Mouse (Mus musculus) forebrain, postnatal 0 days (tissue): ENCODE results near the gene Pitx2. TPM values are rescaled to one million over a fixed set of nuclear protein-coding genes. Genes with fewer than 3 reads are reported as not detected.

Experiments
- ATAC-seq: fragments of 200-750 bp; cut with Nextera tagmentation; 2 replicates; pipeline ENCODE4 v1.8.0; 2017; ENCODE audit warnings: mild to moderate bottlenecking, moderate library complexity
- DNase-seq: peaks from one replicate; pipeline ENCODE4 v3.0.0-alpha.2; 2015
- H3K27ac ChIP-seq: fragments of 300-500 bp; sonication (generic); 2 replicates; pipeline ENCODE4 v1.5.1; 2014; ENCODE audit warnings: low read depth, mild to moderate bottlenecking, antibody characterized with exemption, low read length, moderate library complexity, mixed read lengths
- H3K27me3 ChIP-seq: fragments of 300-500 bp; sonication (generic); 2 replicates; pipeline ENCODE4 v1.6.1; 2014; ENCODE audit warnings: mild to moderate bottlenecking, low read length, mixed read lengths; ENCODE audit not compliant: insufficient read depth
- H3K36me3 ChIP-seq: fragments of 300-500 bp; sonication (generic); 2 replicates; pipeline ENCODE4 v1.6.1; 2014; ENCODE audit warnings: mild to moderate bottlenecking, moderate library complexity; ENCODE audit not compliant: insufficient read depth
- H3K4me1 ChIP-seq: fragments of 300-500 bp; sonication (generic); 2 replicates; pipeline ENCODE4 v1.6.1; 2014; ENCODE audit warnings: antibody characterized with exemption; ENCODE audit not compliant: insufficient read depth
- H3K4me2 ChIP-seq: fragments of 300-500 bp; sonication (generic); 2 replicates; pipeline ENCODE4 v1.6.1; 2014; ENCODE audit warnings: low read depth, mild to moderate bottlenecking, moderate library complexity
- H3K4me3 ChIP-seq: fragments of 300-500 bp; sonication (generic); 2 replicates; pipeline ENCODE4 v1.5.1; 2014; ENCODE audit warnings: low read depth, low read length, mixed read lengths
- H3K9ac ChIP-seq: fragments of 300-500 bp; sonication (generic); 2 replicates; pipeline ENCODE4 v1.6.1; 2014; ENCODE audit warnings: mild to moderate bottlenecking
- H3K9me3 ChIP-seq: fragments of 300-500 bp; sonication (generic); 2 replicates; pipeline ENCODE4 v1.6.1; 2016; ENCODE audit warnings: low read length
- CTCF ChIP-seq: sonication (generic); IDR thresholded peaks from 2 replicates; pipeline ENCODE4 v1.5.1; 2016; ENCODE audit warnings: antibody characterized with exemption, control low read depth, low read depth
- WGBS: fragments of 180-500 bp; shearing (Covaris S2); extraction: QIAGEN DNeasy Blood & Tissue Kit; methylation state at CpG from one replicate; pipeline ENCODE4 v1.1.7; 2014; 5-methylcytosine and 5-hydroxymethylcytosine counted together
- polyA plus RNA-seq: library from polyadenylated mRNA; unstranded; fragments of >200 nt; fragmentation: Nextera tagmentation; extraction: Ambion mirVana; gene quantifications from 2 replicates; pipeline ENCODE4 v1.2.1, GENCODE M21; 2015
- total RNA-seq: library from RNA; depleted of rRNA; stranded (reverse); fragments of >200 nt; gene quantifications from 2 replicates; pipeline ENCODE4 v1.2.3, GENCODE M21; 2014

Gene Pitx2
- total and polyA plus RNA-seq, 2 experiments from 2014 or later: 7.2 to 10.5 TPM

DNA sequence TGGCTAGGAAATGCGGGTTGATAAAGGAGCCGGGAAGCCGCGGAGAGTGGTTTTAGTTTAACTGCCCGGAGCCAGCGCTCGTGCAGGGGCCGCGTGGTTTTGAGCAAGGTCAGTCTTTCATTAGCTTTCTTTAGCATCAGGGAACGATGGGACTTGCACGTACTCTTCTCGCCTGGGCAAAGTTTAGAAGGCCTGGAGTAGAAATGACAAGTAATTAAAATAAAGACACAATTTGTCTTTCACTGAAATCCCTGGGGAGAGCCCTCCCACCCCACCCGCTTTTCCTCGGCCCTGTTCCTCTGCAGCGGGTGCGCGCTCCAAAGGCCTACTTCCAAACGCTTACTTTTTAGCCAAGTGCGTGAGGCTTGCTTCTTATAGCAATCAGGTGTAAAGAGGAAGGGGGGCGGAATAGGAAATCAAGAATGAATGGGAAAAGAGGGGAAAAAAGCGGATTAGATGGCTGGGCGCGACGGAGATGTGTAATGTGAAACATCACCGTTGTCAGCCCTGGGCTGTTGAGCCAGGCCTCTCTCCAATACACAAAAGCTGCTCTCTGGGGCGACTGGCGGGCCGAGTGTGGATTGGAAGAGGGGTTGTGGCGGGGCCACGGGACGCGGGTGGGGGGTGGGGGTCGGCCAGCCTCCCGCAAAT is 17.4 kb downstream of the Pitx2 start:
- no peak for TF ChIP-seq CTCF
- ATAC-seq (no peak), DNase-seq (peak; percentile 64)
- H3K4me3 ChIP-seq: no peak overlapping the region
- H3K4me1 ChIP-seq: peaks cover 3% of the 10 kb centered on the region; the same call in 1 of the 2 replicates
- H3K4me2 ChIP-seq: no peak overlapping the region
- H3K9ac ChIP-seq: no peak overlapping the region
- H3K27ac ChIP-seq: no peak overlapping the region
- H3K9me3 ChIP-seq: no peaks in the 10 kb centered on the region
- H3K27me3 ChIP-seq: peaks cover 73% of the 10 kb centered on the region
- WGBS: under 1% methylated on average over 34 of the region's 34 CpGs
- no peaks in the 10 kb centered on the region for H3K36me3 ChIP-seq

DNA sequence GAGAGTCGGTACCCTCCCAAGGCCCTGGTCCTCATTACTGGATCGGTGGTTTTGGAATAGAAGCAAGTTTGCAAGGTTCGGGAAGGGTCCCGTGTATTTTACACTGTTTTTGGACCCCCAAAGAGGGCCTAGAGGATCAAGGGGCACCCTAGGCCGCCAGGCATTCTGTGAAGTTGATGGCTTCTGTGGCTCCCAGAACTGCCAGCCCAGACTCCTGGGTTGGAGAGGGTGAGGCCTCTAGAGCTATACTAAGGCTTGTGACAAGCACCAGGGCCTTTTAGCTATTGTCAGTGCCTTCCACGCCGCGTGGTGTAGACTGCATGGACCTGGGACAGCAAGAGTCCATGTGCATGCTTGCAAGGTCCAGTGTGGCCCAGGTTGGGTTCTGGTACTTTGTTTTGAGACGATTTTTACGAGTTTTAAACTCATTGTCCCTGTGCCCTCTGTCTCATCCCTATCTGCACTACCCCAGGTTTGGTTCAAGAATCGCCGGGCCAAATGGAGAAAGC is 18.2 kb downstream of the Pitx2 start:
- Histone ChIP-seq H3K4me2 (no peak overlapping the region), H3K36me3 (no peaks in the 10 kb centered on the region)

DNA sequence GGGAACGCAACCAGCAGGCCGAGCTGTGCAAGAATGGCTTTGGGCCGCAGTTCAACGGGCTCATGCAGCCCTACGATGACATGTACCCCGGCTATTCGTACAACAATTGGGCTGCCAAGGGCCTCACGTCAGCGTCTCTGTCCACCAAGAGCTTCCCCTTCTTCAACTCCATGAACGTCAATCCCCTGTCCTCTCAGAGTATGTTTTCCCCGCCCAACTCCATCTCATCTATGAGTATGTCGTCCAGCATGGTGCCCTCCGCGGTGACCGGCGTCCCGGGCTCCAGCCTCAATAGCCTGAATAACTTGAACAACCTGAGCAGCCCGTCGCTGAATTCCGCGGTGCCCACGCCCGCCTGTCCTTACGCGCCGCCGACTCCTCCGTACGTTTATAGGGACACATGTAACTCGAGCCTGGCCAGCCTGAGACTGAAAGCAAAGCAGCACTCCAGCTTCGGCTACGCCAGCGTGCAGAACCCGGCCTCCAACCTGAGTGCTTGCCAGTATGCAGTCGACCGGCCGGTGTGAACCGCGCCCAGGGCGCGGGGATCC is 18.8 kb downstream of the Pitx2 start:
- ATAC-seq: no peak
- H3K4me3 ChIP-seq: no peak overlapping the region
- H3K4me1 ChIP-seq: peaks cover 3% of the 10 kb centered on the region; the same call in 1 of the 2 replicates
- H3K9me3 ChIP-seq: no peaks in the 10 kb centered on the region
- H3K27ac ChIP-seq: no peak overlapping the region
- H3K27me3 ChIP-seq: peaks cover 73% of the 10 kb centered on the region
- H3K9ac ChIP-seq: no peak overlapping the region
- no peaks in the 10 kb centered on the region for H3K36me3 ChIP-seq
- 2% methylated on average over 41 of the region's 41 CpGs for WGBS
- no peak for TF ChIP-seq CTCF
- no peak overlapping the region for H3K4me2 ChIP-seq
- DNase-seq: peak; percentile 26

More for the DNA sequence above, 18.2 kb downstream of the Pitx2 start:
- Histone ChIP-seq H3K4me1 (peaks cover 3% of the 10 kb centered on the region; the same call in 1 of the 2 replicates), H3K9ac (no peak overlapping the region), H3K27me3 (peaks cover 73% of the 10 kb centered on the region), H3K9me3 (no peaks in the 10 kb centered on the region), H3K4me3 (no peak overlapping the region), H3K27ac (no peak overlapping the region)
- peak; percentile 32 for DNase-seq
- no peak for TF ChIP-seq CTCF
- no peak for ATAC-seq
- WGBS: 1% methylated on average over 12 of the region's 12 CpGs

DNA sequence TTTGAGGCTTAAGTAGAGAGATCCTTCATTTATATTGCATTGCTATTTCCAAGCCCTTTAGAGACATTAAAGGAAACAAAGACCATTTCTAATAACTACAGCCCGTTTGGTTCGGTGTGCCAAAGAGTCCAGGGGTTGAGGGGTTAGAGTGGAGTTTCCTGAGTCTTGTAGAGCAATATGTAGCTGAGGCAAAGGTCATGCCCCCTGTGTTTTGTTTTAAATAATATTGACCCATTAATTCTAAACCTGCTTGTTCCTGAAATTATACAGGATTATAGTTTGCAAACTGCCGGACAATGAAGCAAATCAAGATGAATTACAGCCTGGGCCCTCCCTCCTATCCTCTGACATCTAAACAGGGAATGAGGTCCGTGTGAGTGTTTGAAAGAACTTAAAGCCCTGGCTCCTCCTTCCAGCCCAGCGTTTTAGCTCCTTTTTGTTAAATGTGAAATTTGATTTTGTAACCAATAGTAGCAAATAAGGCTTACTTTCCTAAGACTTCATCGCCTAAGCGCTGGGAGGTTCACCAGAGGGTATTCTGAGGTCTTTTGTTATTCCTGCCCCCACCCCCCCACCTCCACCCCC is 20.5 kb downstream of the Pitx2 start:
- TF ChIP-seq CTCF: no peak
- no peaks in the 10 kb centered on the region for H3K4me1 ChIP-seq
- 5% methylated on average over 7 of the region's 7 CpGs for WGBS
- no peak overlapping the region for H3K27ac ChIP-seq
- no peaks in the 10 kb centered on the region for H3K36me3 ChIP-seq
- no peak for ATAC-seq
- no peak overlapping the region for H3K4me3 ChIP-seq
- H3K4me2 ChIP-seq: no peak overlapping the region
- no peak overlapping the region for H3K9ac ChIP-seq
- peaks cover 70% of the 10 kb centered on the region for H3K27me3 ChIP-seq
- DNase-seq: peak; percentile 41
- H3K9me3 ChIP-seq: no peaks in the 10 kb centered on the region

DNA sequence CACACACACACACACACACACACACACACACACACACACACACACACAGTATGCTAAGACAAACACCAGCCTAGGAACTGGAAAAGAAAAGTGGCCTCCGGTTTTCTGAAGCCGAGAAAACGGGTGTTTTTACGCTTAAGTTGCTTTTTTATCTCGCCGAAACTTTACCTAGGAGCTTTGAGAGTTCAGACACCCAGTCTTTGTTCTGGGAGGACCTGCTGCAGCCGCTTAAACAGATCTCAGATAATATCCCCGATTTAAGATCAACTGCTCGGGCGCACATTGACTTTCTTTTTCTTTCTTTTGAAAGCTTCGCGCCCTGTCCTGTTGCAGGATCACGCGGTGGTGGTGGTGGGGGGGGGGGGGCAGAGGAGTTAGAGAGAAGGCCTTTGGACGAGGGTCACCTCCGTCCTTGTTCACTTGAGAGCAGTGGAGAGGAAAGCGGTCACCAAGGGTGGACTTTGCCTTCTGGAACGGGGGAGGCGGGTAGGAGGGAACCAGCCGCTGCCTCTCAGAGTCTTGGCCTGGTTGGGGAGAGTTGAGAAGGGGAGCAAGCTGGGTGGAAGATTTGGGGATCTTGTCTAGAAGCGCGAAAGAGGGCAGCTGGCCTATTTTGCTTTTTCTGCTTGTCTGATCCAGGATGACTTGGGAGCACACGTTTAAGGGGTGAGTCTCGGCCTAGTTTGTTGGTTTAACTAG is 21.2 kb downstream of the Pitx2 start:
- Histone ChIP-seq H3K27me3 (peaks cover 74% of the 10 kb centered on the region), H3K4me2 (no peak overlapping the region), H3K4me1 (no peaks in the 10 kb centered on the region), H3K4me3 (no peak overlapping the region), H3K9me3 (no peaks in the 10 kb centered on the region), H3K27ac (no peak overlapping the region), H3K36me3 (no peaks in the 10 kb centered on the region), H3K9ac (no peak overlapping the region)
- no peak for TF ChIP-seq CTCF
- WGBS: 3% methylated on average over 24 of the region's 24 CpGs
- ATAC-seq (no peak), DNase-seq (peak; percentile 28)

DNA sequence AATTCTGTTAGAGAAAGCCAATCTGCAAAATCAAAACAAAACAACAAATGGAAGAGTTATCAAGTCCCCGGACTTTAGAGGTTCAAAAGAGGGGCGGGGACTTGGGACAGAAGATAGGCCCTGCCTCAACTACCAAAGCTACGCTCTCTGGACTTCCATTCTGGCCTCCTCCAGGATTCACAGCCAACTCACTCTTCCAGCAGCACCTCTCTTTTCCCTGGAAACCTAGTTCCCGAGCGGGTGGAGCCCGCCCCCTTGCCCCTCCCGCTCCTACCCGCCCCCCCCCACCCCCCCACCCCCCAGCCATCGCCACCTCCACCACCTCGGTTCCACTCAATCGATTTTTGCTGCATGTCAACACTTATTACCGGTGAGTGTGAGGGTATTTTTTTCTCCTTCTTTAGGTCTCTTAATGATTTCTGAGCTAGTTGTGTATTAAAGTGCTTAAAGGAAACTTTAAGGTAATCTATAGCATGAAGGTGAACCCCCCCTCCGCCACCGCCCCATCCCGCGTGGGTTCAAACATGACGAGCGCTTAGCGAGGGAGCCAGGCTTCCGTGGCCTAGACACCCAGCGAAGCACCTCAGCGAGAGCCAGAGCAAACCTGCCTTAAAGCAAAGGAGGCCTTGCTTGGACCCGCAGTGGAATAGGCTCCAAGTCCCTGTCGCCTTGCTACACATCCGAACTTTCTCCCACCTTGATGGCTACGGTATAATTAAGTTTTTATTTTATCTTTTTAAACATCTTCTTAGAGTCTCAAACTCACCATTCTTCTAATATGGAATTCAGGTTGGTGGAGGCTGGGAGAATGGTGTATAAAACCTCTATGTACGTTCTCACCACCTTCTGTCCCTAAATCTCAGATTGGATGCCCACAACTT is 21.9 kb downstream of the Pitx2 start:
- Histone ChIP-seq H3K4me3 (no peak overlapping the region), H3K9ac (no peak overlapping the region), H3K36me3 (no peaks in the 10 kb centered on the region), H3K4me1 (no peaks in the 10 kb centered on the region), H3K4me2 (no peak overlapping the region), H3K27ac (no peak overlapping the region), H3K27me3 (peaks cover 78% of the 10 kb centered on the region), H3K9me3 (no peaks in the 10 kb centered on the region)
- TF ChIP-seq CTCF: no peak
- 5% methylated on average over 26 of the region's 27 CpGs for WGBS
- DNase-seq (no peak), ATAC-seq (no peak)
